Mouse (Mus musculus): ENCODE data around the gene Dedd.
A peak's percentile ranks its signal among the peaks of the same experiment; 100 is the strongest.
"Not testable (repeated sequence)": the region's sequence is repeated elsewhere in the genome, so short reads cannot be mapped to it uniquely, and the experiment has no call there.

The Dedd gene

DNA sequence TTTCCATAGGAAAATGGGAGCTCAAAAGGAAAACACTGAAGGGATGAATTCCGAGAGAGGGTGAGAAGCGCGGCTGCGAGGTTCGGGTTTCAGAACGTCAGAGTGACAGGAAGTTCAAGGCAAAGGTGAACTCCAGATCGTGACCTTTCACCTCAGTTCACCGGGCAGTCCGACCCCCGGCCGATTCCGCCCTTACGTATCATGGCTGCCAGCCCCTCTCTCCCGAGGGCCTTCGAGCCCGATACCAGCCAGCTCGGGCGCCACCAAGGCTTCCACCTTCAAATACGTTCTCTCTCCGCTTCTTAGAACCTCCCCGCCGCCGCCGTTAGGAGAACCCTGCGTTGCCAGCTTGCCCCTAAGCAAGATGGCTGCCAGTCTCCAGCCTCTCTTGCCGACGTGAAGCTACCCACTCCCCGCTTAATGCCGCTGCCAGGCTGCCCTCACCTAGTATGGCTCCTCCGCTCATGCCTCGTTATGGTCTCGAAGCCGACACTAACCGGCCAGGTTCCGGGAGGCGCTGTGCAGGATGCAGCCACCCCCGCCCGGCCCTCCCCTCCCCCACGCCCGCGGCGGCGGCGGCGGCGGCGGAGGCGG lies at the start of gene Dedd:
Dedd (plus strand) TSS at position 307 of the 594 bp plus-strand sequence.
- DNase-seq (ENCODE audit: low read depth, low spot score), result peak; percentile 98

DNA sequence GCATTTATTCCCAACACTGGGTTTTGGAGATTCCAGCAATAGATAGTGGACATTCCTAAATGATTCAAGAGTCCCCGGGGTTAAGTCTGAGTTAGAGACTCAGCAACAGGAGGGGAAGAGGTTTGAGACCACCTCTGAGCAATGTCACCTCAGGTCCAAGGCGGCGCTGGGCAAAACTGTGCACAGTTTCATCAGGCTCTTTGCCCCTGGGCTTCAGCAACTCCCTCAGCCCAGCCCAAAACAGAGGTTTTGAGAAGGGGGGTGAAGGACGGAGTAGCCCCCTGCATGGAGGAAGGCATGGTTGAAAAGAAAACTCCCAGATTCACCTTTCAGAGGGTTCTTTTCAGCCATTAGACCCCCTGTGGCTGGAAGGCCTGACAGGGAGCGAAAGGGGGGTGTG lies 49.2 kb upstream of the Dedd start:
- no peak for DNase-seq (ENCODE audit: low read depth, low spot score)

DNA sequence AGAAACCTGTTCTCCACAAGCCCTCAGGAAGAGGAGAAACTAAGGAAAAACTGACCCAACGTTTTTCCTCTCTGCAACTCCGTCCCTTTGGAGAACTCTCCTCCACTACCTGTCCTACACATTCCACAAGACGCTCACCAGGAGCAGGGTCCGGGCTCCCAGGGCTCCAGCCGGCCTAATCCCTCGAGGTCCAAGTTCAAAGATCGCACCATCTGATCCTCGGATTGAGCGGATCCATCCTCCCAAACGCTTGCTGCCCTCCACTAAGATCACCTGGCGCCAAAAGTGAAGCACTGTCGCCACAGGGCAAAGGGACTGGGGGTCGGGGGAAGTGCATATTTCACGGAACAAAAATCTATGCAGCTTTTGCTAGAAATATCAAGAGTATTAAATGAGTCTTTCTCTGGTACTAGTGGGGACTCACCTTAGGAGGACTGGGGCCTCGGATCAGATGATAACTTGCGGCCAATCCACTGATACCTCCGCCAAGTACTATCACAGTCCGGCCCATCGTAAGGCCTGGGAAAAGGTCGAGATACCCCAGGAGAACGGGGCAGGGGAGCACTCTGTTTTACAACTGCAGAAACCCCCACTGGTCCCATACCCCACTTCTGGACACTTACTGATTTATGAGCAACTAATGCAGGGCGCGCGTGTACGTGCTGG lies 48.6 kb upstream of the Dedd start:
- DNase-seq (ENCODE audit: low read depth, low spot score), result no peak

DNA sequence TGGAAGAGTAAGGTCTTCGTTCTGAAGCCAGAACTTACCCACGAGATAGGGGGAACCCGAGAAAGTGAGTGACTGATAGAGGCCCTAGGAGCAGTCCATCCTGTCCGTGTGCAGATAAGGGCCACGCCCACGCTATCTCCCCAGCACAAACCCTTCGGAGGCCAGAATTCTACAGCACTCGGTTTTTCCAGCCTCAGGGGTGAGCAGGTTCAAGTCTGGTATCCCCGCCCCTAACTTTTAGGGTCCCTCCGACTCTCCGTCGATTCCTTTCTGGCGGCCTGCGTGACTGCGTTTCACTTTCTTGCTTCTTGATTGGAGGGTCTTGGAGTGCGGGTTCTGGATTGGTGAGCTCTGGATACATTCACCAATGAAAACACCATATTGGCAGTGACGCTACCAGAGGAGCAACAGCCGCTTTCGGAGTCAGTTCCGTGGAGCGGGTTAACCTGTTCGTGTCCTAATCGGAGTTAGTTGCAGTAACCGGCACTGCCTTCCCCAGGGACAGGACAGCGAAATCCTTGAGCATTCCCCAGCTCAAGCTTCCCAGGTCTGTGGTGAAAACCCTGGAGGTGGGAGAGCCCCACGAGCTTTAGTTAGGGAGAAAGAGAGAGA lies 47.9 kb upstream of the Dedd start, which contains the start of gene Ppox:
Ppox (minus strand) TSS at position 271 of the 612 bp plus-strand sequence.
- peak; percentile 95 for DNase-seq (ENCODE audit: low read depth, low spot score)

DNA sequence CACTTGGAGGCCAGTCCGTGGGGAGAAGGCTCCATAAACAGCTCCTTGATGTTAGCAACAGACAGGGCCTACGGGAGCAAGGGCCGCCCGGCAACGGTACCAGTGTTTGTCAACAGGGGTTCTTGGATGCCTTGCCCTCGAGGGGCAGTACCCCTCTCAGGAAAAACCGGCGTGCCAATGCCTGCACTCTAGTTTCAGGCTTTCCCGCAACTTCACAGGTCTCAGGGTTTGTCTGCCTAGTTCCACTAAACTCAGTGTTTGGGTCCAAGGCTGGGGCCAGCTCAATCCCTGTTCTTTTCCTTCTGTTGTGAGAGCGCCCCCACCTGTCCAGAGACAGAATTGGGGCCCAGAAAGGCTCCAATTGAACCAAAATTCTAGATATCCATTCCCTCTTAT lies 47.4 kb upstream of the Dedd start:
- peak; percentile 91 for DNase-seq (ENCODE audit: low read depth, low spot score)

DNA sequence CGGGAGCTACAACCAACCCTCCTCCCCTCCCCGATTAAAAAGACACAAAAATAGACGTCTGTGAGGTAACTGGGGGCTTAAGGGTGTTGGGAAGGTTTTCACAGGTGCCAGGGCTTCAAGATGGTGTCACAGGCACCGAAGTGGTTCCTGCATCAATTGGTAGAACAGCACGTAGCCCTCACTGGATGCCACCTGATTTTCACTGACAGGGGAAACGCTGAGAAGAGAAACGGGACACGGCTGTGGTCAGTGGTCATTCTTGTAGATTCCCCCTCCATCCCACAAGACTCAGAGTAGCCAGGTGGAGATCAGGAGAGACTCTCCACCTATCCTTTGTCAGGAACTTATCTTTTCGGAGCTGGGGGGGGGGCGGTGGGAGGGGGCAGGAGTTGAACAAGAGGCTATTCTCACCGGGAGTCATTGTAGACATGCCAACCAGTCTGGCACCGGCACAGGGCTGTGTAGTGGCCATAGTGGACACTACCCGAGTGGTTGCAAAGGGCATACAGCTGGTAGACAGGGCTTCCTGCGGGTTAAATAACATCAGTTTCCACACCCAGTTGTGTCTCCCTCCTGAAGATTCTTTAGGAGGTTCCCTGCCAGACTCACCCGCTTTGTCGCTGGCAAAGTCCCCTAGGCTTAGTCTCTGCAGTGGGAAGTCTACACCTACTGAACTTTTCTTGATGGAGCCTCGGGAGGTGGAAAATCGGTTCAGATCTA lies 46.7 kb upstream of the Dedd start:
- no peak for DNase-seq (ENCODE audit: low read depth, low spot score)

DNA sequence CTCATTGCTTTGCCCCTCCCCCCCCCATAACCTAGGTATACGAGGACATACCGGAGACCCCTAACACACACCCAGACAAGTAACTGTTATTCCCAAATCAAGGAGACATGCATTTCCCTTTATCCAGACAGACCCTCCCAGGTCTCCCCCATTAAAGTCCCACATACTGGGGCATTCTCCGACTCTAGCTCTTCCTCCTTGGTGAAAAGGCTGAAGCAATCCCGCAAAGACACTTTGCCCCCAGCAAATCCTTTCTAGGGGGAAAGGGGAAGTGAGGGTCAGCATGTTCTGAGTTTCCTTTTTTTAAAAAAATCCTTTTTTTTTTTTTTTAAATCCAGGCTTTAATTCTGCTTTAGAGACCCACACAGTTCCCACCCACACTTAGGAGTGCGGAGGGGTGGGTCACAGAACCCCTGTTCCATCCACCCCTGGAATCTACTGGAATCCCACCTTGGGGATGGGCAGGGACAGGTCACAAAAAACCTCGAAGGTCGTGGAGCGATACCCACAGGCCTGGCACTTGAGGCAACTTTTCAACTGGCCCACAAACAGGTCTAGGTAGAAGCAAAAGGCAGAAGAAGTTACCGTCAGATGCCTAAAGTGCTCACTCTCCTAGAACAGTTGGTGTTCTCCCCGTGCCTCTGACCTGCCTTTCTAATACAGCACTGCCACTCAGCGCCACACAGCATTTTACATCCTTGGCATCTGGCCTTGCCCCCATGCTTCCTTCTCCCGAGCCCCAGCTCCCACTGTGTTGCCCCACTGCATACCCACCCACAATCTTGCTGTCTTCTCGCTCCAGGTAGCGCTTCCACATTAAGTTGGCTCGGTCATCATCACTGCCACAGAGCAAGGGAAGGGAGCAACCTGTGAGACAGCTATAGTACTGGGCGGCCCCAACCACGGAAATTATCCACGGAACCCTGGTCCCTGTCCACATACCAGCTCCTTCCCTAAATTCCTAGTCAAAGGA lies 45.5 kb upstream of the Dedd start:
- no peak for DNase-seq (ENCODE audit: low read depth, low spot score)

DNA sequence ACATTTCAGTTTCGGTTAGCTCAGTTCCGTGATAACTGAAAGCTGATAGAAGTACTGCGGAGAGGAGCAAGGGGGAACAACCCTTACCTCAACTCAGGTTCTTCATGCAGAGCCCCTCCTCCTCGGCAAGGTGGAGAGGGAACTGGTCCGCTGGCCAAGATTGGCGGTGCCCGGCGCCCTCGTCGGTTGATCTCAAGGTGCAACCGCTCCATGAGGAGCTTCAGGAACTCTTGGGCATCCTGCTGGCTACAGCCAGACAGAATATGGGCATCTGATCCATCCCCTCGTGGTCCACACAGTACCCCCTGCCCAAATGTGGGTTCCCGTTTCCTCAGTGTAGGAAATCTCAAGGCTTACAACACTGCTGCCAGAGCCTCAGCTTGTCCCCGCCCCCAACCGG lies 44.5 kb upstream of the Dedd start:
- DNase-seq (ENCODE audit: low read depth, low spot score), result no peak

DNA sequence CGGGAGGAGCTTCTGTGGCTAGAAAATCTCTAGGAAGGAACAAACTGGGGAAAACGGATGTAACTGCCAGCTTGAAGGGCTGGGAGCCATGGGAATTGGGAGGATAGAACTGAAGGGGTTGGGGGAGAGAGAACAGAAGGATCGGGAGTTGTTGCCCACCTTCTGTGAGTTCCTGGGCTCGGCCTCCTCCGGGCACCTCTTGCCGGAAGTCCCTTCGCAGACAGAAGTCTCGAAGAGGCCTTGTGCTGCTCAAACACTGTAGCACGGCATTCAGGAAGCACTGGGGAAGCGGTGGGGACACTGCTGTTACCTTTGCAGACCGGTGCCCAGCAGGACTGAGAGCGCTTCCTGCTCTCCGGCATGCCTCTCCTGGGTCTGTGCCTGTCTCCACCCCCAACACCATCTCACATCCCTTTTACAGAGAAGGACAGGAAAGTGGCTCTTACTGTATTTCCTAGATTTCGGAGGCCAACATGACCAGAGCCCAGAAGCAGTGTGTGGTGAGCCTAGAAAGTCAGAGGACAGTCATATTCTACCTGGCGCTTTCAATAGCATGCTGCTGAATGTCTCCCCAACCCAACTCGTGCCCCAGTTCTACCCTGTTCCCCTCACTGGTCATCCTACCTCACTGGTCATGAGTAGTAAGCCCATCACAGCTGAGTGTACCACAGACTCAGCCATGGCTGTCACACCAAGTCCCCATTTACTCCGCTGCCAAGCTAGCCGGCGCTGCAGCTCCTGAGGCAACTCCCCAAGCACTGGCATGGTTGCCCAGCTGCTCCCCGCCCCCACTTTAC lies 43.7 kb upstream of the Dedd start:
- no peak for DNase-seq (ENCODE audit: low read depth, low spot score)

DNA sequence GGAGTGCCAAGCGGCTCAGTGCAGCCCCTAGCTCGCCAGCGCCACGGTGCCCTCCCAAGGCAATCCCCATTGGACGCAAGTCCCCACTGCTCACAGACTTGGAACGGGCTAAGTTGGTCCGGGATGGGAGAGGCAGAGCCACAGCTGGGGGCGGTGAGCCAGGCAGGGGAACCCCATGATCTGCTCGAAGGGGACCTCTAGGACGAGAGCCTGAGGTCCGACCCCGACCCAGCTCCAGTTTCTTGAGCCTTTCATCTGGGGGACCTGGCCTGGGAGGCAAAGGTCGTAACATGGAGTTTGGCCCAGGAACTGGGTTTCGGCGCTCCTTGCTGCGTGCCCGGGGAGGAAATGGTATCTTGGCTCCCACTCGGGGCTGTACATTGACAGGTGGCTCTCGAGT lies 42.4 kb upstream of the Dedd start:
- DNase-seq (ENCODE audit: low read depth, low spot score), result no peak

DNA sequence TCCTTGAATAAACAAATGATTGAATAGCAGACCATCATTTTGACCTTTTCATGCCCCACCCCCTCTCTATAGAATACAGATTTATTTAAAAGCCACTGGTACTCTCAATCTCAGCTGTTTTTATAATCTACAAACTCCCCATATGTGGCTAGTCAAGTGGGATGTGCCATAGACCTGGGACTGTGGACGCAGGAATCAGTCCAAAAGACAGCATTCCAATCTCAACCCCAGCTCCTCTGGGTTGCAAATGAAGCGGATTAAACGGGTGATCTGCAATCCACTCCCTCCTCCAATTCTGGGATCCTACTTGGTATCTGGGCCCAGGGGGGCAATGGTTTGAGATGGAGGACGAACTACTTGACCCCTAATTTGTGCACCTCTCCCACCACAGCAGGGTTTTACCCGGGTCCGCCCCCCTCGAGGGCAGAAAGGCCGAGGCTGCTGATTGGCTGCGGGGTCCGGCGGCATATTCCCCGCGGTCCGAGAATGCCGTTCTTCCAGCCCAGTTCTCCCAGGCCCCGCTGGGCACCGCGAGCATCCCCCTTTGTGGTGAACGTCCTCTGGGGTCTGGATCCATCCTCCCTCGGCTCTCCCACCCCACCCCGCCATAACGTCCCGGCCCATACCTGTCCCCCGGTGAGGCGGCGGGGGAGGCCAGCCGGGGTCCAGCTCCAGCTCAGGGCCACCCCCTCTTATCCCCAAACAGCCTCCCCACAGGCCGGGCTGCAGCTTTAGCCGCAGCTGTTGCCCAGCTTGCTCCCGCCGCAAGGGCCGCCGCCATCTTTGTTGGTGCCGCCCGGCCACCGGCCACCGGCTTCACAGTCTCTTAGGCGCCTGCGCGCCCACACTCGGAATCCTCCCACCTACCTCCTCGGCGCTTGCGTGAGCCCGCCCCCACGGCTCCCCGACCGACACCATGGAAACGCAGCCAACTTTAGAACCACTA lies 41.5 kb upstream of the Dedd start, which contains the start of gene Usp21:
Usp21 (minus strand) TSS at position 856 of the 946 bp plus-strand sequence.
- peak; percentile 93 for DNase-seq (ENCODE audit: low read depth, low spot score)

DNA sequence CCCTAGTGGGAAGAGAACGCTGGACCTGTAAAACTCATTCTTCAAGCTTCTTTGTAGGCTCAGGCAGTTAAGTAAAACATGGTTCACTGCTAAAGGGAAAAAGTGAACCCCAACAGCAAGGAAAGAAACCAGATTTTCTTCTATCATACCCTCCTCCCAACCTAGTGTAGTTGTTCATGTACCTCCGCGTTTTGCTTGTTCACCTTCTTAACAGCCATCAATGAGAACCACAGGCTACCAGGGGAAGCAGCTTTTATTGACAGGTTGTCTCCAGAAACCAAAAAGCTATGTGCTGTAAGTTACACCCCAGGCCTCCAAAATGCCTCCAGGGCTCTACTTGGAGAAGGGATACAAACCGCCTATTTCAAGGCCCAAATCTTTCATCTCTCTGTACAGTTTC lies 40.6 kb upstream of the Dedd start:
- DNase-seq (ENCODE audit: low read depth, low spot score), result no peak

DNA sequence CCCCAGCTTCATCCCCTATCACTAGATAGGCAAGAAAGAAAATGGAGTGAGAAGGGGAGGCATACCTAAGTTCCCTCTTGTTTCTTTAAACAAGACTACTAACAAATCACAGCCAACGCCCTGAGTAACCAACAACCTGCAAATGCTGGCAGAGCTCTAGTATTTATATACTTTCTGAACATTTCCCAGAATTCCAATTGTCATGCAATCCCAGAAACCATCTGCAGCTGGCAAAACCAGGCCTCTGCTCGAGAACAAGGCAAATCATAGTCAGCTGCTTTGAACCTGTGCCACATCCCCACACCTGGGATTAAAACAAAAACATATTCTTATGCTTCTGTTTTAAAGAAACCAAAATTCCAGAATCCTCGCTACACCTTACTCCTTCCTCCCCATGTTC lies 35.6 kb upstream of the Dedd start:
- no peak for DNase-seq (ENCODE audit: low read depth, low spot score)

DNA sequence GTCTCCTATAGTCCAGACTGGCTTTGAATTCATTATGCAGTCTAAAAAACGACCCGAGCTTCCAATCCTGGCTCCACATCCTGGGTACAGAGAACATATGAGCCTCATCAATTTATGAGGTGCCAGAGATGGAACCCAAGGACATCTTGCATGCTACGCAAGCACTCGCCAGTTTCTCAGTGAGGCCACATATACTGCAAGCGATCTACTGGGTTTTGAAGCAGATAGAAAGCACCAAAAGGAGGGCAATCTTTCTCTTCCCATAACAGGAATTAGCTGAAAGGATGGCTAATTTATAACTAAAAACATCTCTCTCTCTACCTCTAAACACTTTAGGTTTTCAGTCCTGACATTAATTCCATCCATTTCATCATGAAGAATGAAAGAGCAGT lies 35.0 kb upstream of the Dedd start:
- no peak for DNase-seq (ENCODE audit: low read depth, low spot score)

DNA sequence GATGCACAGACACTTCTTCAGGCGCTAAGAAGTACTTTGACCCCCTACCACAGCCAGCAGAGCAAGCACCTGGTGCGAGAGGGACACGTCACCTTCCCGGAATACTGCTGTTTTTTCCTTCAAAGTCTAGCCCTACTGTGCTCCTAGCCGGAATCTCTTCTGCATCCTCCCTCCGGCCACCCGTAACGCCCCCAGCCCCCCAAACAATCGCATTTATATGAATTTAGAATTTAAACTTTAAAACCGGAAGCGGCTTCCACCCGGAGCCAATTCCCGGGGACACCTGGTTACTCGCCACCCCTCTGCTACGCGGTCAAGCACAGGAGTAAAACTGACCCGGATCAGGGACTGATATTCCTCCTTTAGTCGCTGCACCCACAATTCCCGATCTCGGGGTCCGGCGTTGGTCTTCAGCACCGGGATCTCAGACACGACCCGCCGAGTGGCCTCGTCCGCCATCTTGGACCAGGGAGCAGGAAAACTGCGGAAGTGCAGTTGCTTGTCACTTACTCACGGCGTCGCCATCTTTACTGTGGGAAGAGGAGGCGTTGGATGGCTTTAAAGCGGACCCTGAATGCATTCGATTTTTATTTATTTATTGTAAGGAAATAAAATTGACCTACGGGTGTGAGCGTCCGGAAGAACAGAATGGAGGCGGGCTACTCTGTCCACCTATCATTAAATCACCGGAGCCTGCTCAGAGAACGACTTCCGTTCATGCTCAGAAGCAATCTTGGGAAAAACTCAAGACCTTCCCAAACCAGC lies 34.5 kb upstream of the Dedd start, which contains the start of gene Ufc1:
Ufc1 (minus strand) TSS at position 727 of the 765 bp plus-strand sequence.
- peak; percentile 93 for DNase-seq (ENCODE audit: low read depth, low spot score)

DNA sequence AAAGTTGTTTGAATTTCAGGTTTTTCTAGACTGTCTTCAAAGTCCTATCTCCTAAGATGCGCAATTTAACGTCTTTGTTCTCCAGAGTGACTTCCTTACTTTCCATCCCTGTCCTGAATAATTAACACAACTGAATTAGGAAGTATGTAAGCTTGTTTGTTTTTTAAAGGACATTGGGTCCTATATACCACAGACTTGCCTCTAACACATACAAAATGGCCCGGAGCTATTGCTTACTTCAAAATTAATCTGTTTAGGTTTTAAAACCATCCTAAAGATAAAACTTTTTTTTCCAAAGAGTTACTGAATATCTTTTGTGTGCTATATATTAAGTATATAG lies 33.9 kb upstream of the Dedd start:
- no peak for DNase-seq (ENCODE audit: low read depth, low spot score)

DNA sequence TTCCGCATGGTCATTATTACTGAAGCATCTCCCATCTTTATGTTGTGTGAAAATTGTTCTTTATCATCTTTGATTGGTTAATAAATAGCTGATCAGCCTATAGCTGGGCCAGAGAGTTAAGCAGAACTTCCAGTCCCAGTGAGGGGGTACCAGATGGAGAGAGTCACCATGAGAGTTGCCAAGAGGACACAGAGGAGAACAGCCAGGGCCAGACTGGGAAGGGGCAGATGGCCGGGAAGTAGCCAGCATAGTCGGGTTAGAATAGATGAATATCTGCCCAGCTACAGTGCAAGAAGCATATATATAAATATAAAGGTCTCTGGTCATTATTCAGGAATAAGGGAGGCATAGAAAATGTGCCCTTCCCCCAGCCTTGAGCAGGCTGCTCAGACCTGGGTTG lies 30.7 kb upstream of the Dedd start:
- DNase-seq (ENCODE audit: low read depth, low spot score), result no peak

DNA sequence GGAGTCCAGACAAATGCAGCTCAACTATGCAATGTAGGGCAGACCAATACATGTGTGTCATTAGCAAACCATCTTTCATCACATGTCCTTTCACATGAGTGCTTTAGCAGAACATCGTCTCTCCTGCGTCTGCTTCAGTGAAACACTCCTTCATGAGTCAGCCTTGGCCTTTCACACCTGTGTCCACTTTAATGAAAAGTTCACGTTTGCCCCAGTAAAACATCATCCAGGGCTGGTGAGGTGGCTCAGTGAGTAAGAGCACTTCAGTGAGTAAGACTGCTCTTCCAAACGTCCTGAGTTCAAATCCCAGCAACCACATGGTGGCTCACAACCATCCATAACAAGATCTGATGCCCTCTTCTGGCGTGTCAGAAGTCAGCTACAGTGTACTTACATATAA lies 22.8 kb upstream of the Dedd start:
- DNase-seq (ENCODE audit: low read depth, low spot score), result not testable (repeated sequence)

DNA sequence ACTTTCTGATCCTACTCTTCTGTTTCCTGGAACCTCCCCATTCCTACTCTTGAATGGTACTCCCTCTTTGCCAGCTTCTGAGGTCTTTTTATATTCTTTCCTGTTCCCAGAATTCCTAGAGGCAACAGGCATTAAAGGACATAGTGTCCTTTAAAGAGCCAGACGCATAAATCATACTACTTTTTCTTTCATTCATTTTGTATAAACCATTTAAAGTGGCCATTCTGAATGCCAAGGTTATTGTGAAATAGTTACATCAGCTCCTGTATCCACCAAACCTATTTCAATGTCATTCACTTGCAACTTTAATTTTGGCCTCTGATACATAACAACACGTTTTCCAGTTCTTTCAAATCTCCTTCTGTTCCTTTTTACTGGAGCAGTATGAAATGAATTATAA lies 19.6 kb upstream of the Dedd start:
- DNase-seq (ENCODE audit: low read depth, low spot score), result no peak
